Mouse (Mus musculus): ENCODE measurements around the gene Lhfpl1. TPM values are rescaled to one million over a fixed set of nuclear protein-coding genes. Genes with fewer than 3 reads are reported as not detected.
"Not testable (repeated sequence)": the region's sequence is repeated elsewhere in the genome, so short reads cannot be mapped to it uniquely, and the experiment has no call there.

Gene Lhfpl1
- 0.32 TPM in 1 of 2 replicates, not detected in the other for polyA plus RNA-seq (2015; fragmentation: Nextera tagmentation; extraction: Ambion mirVana)

- Histone ChIP-seq H3K27me3 (no peaks in the 10 kb centered on the region), H3K36me3 (no peaks in the 10 kb centered on the region), H3K9ac (no peak within 1 kb of the TSS), H3K27ac (no peak within 1 kb of the TSS), H3K9me3 (replicated peaks) (no peaks in the 10 kb centered on the region), H3K4me3 (no peak within 1 kb of the TSS), H3K4me2 (0 out of 2 replicates have a peak within 1 kb of the TSS, but pooled peaks have one; percentile 4), H3K4me1 (replicated peaks) (no peaks in the 10 kb centered on the region)
- no peak for ATAC-seq (replicated peaks; ENCODE audit: insufficient number of reproducible peaks, insufficient read depth, low FRiP score, low read depth)
- 21% methylated on average over 7 of the region's 7 CpGs for WGBS
Observed at GRCm38 (mm10) chrX:145348377-145349203, at the start of gene Lhfpl1. Gene Lhfpl1, minus strand, starts transcription at chrX:145349089.

- no peaks in the 10 kb centered on the region for H3K4me1 ChIP-seq (replicated peaks)
Observed at GRCm38 (mm10) chrX:145371839-145372238, 22.9 kb upstream of the Lhfpl1 start.

GRCm38 (mm10) chrX:145362527-145362926, 13.6 kb upstream of the Lhfpl1 start:
- 64% methylated on average over 4 of the region's 4 CpGs for WGBS
- no peaks in the 10 kb centered on the region for H3K36me3 ChIP-seq

More at GRCm38 (mm10) chrX:145371839-145372238, 22.9 kb upstream of the Lhfpl1 start:
- 34% methylated on average over 5 of the region's 5 CpGs for WGBS
- no peak overlapping the region for H3K4me3 ChIP-seq
- H3K27ac ChIP-seq: no peak overlapping the region
- no peaks in the 10 kb centered on the region for H3K27me3 ChIP-seq
- H3K9me3 ChIP-seq (replicated peaks): no peaks in the 10 kb centered on the region
- H3K9ac ChIP-seq: no peak overlapping the region
- no peak overlapping the region for H3K4me2 ChIP-seq
- no peak for ATAC-seq (replicated peaks; ENCODE audit: insufficient number of reproducible peaks, insufficient read depth, low FRiP score, low read depth)
- H3K36me3 ChIP-seq: no peaks in the 10 kb centered on the region

GRCm38 (mm10) chrX:145342402-145342801, 6.5 kb downstream of the Lhfpl1 start:
- ATAC-seq (replicated peaks; ENCODE audit: insufficient number of reproducible peaks, insufficient read depth, low FRiP score, low read depth): no peak

More at GRCm38 (mm10) chrX:145362527-145362926, 13.6 kb upstream of the Lhfpl1 start:
- no peak for ATAC-seq (replicated peaks; ENCODE audit: insufficient number of reproducible peaks, insufficient read depth, low FRiP score, low read depth)
- Histone ChIP-seq H3K4me3 (no peak overlapping the region), H3K9me3 (replicated peaks) (no peaks in the 10 kb centered on the region), H3K27me3 (no peaks in the 10 kb centered on the region), H3K4me2 (no peak overlapping the region), H3K9ac (no peak overlapping the region), H3K4me1 (replicated peaks) (no peaks in the 10 kb centered on the region), H3K27ac (no peak overlapping the region)

DNA sequence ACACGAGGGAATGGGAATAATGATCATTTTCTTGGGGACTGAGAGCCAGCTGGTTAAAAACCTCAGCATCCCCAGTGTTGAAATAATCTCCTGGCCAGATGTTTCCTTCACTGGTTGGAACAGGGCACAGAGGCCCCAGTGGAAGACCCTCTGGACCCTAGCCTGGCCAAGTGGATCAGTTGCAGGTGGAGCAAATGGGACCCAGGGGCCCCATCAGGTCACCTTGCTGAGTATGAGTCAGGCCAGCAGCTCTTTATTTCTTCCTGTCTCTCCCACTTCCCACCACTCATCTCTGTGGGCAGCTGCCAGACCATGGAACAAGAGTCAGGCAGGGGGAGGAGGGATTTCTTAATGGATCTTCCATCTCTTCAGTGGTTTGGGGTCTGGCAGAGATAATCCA, 12.7 kb downstream of the Lhfpl1 start:
- no peaks in the 10 kb centered on the region for H3K36me3 ChIP-seq
- H3K4me2 ChIP-seq: no peak overlapping the region
- no peaks in the 10 kb centered on the region for H3K4me1 ChIP-seq (replicated peaks)
- H3K4me3 ChIP-seq: no peak overlapping the region
- no peaks in the 10 kb centered on the region for H3K9me3 ChIP-seq (replicated peaks)
- WGBS: 35% methylated on average over 1 of the region's 1 CpGs
- no peak overlapping the region for H3K27ac ChIP-seq
- H3K27me3 ChIP-seq: no peaks in the 10 kb centered on the region
- no peak for ATAC-seq (replicated peaks; ENCODE audit: insufficient number of reproducible peaks, insufficient read depth, low FRiP score, low read depth)
- no peak overlapping the region for H3K9ac ChIP-seq

More at GRCm38 (mm10) chrX:145342402-145342801, 6.5 kb downstream of the Lhfpl1 start:
- Histone ChIP-seq H3K9ac (no peak overlapping the region), H3K27me3 (no peaks in the 10 kb centered on the region), H3K4me3 (no peak overlapping the region), H3K4me2 (no peak overlapping the region), H3K4me1 (replicated peaks) (no peaks in the 10 kb centered on the region), H3K36me3 (no peaks in the 10 kb centered on the region), H3K9me3 (replicated peaks) (no peaks in the 10 kb centered on the region), H3K27ac (no peak overlapping the region)
- WGBS: 68% methylated on average over 2 of the region's 2 CpGs

DNA sequence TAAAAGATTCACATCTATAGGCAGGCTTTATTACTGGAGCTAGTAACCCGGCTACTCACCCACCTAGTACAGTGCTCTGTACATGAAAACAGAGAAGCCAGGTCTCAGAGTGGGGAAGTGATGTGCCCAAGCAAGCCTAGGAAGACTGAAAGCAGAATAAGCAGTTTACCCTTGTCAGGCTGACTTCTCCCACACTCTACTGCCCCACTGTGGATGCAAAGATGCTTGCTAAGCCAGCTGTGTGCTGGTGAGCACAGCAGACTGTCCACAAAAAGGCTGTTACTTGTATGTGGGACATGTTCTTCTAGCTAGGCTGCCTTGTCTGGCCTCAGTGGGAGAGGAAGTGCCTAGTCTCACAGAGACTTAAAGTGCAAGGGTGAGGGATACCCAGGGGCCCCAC, 40.3 kb downstream of the Lhfpl1 start:
- Histone ChIP-seq H3K36me3 (no peaks in the 10 kb centered on the region), H3K9me3 (replicated peaks) (no peaks in the 10 kb centered on the region), H3K9ac (no peak overlapping the region), H3K4me3 (no peak overlapping the region), H3K4me2 (no peak overlapping the region), H3K4me1 (replicated peaks) (no peaks in the 10 kb centered on the region), H3K27me3 (no peaks in the 10 kb centered on the region), H3K27ac (no peak overlapping the region)
- no peak; the same call in 1 of the 2 replicates for ATAC-seq (replicated peaks; ENCODE audit: insufficient number of reproducible peaks, insufficient read depth, low FRiP score, low read depth)
- WGBS: 73% methylated on average over 1 of the region's 1 CpGs

- no peak overlapping the region for H3K4me2 ChIP-seq
- no peak overlapping the region for H3K9ac ChIP-seq
- H3K4me3 ChIP-seq: no peak overlapping the region
- no peak overlapping the region for H3K27ac ChIP-seq
- H3K9me3 ChIP-seq (replicated peaks): no peaks in the 10 kb centered on the region
- no peaks in the 10 kb centered on the region for H3K4me1 ChIP-seq (replicated peaks)
- H3K36me3 ChIP-seq: no peaks in the 10 kb centered on the region
- no peak for ATAC-seq (replicated peaks; ENCODE audit: insufficient number of reproducible peaks, insufficient read depth, low FRiP score, low read depth)
- WGBS: 16% methylated on average over 2 of the region's 2 CpGs
- H3K27me3 ChIP-seq: no peaks in the 10 kb centered on the region
Observed at GRCm38 (mm10) chrX:145307174-145307573, 41.7 kb downstream of the Lhfpl1 start.

GRCm38 (mm10) chrX:145300232-145300631, 48.7 kb downstream of the Lhfpl1 start:
- not testable (repeated sequence) for H3K4me1 ChIP-seq (replicated peaks); H3K27ac ChIP-seq; H3K9ac ChIP-seq; H3K4me3 ChIP-seq; H3K4me2 ChIP-seq; H3K27me3 ChIP-seq; H3K36me3 ChIP-seq; H3K9me3 ChIP-seq (replicated peaks); ATAC-seq (replicated peaks; ENCODE audit: insufficient number of reproducible peaks, insufficient read depth, low FRiP score, low read depth)

GRCm38 (mm10) chrX:145272209-145272608, 76.7 kb downstream of the Lhfpl1 start:
- WGBS: 83% methylated on average over 3 of the region's 3 CpGs
- H3K9ac ChIP-seq: no peak overlapping the region
- ATAC-seq (replicated peaks; ENCODE audit: insufficient number of reproducible peaks, insufficient read depth, low FRiP score, low read depth): no peak
- H3K4me1 ChIP-seq (replicated peaks): no peaks in the 10 kb centered on the region
- H3K27me3 ChIP-seq: no peaks in the 10 kb centered on the region
- no peaks in the 10 kb centered on the region for H3K9me3 ChIP-seq (replicated peaks)
- no peaks in the 10 kb centered on the region for H3K36me3 ChIP-seq
- H3K4me3 ChIP-seq: no peak overlapping the region
- H3K27ac ChIP-seq: no peak overlapping the region
- H3K4me2 ChIP-seq: no peak overlapping the region

- 45% methylated on average over 4 of the region's 4 CpGs for WGBS
- no peak overlapping the region for H3K27ac ChIP-seq
- no peak for ATAC-seq (replicated peaks; ENCODE audit: insufficient number of reproducible peaks, insufficient read depth, low FRiP score, low read depth)
Observed at GRCm38 (mm10) chrX:145271768-145272167, 77.1 kb downstream of the Lhfpl1 start.

DNA sequence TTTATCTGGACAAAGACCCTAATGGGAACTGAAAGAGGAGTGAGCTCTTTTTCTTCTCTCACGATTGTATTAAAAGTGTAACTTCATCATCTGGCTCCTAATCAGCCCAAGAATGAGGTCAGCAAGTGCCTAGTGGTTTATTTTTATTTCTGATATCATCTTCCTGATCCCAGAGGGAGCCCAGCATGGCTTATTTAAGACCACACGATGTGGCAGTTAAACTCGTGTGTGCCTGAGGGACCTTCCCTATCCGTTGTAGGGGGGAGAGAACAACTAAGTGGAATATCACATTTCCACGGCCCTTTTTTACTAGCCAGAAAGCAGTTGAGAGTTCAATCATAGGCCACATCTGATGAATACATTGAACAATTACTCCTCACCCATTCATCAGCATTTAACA, 87.1 kb downstream of the Lhfpl1 start:
- Histone ChIP-seq H3K27ac (no peak overlapping the region), H3K9me3 (replicated peaks) (no peaks in the 10 kb centered on the region), H3K27me3 (no peaks in the 10 kb centered on the region), H3K9ac (no peak overlapping the region), H3K4me2 (no peak overlapping the region), H3K4me3 (no peak overlapping the region), H3K4me1 (replicated peaks) (no peaks in the 10 kb centered on the region; the same call in 1 of the 2 replicates), H3K36me3 (no peaks in the 10 kb centered on the region)
- no peak for ATAC-seq (replicated peaks; ENCODE audit: insufficient number of reproducible peaks, insufficient read depth, low FRiP score, low read depth)
- WGBS: 23% methylated on average over 5 of the region's 5 CpGs

More at GRCm38 (mm10) chrX:145271768-145272167, 77.1 kb downstream of the Lhfpl1 start:
- Histone ChIP-seq H3K4me3 (no peak overlapping the region), H3K9me3 (replicated peaks) (no peaks in the 10 kb centered on the region), H3K4me2 (no peak overlapping the region), H3K27me3 (no peaks in the 10 kb centered on the region), H3K4me1 (replicated peaks) (no peaks in the 10 kb centered on the region), H3K36me3 (no peaks in the 10 kb centered on the region), H3K9ac (no peak overlapping the region)

Data from heart, embryonic 15.5 days (tissue).